Mouse (Mus musculus) hindbrain, embryonic 14.5 days (tissue): ENCODE results near the gene Shprh. TPM values are rescaled to one million over a fixed set of nuclear protein-coding genes. Genes with fewer than 3 reads are reported as not detected.
"Not testable (repeated sequence)": the region's sequence is repeated elsewhere in the genome, so short reads cannot be mapped to it uniquely, and the experiment has no call there.

Experiments
- ATAC-seq: fragments of 200-750 bp; cut with Nextera tagmentation; 2 replicates; pipeline ENCODE4 v1.8.0; 2017; ENCODE audit warnings: moderate number of reproducible peaks, mild to moderate bottlenecking, moderate TSS enrichment, moderate library complexity; ENCODE audit not compliant: low FRiP score
- DNase-seq: peaks from one replicate; pipeline ENCODE4 v3.0.0-alpha.2; 2015; ENCODE audit warnings: low spot score
- H3K27ac ChIP-seq: fragments of 300-500 bp; sonication (generic); 2 replicates; pipeline ENCODE4 v1.5.1; 2014; ENCODE audit warnings: mild to moderate bottlenecking, moderate library complexity
- H3K27me3 ChIP-seq: fragments of 300-500 bp; sonication (generic); 2 replicates; pipeline ENCODE4 v1.6.1; 2014; ENCODE audit warnings: mild to moderate bottlenecking, low read length, mixed read lengths; ENCODE audit not compliant: control insufficient read depth, insufficient read depth
- H3K36me3 ChIP-seq: fragments of 300-500 bp; sonication (generic); replicated peaks from 2 replicates; pipeline ENCODE4 v1.6.1; 2014; ENCODE audit not compliant: control insufficient read depth, insufficient read depth
- H3K4me1 ChIP-seq: fragments of 300-500 bp; sonication (generic); replicated peaks from 2 replicates; pipeline ENCODE4 v1.6.1; 2014; ENCODE audit warnings: antibody characterized with exemption, low read length, mixed read lengths; ENCODE audit not compliant: control insufficient read depth, insufficient read depth
- H3K4me2 ChIP-seq: fragments of 300-500 bp; sonication (generic); replicated peaks from 2 replicates; pipeline ENCODE4 v1.6.1; 2014; ENCODE audit warnings: mild to moderate bottlenecking, moderate library complexity
- H3K4me3 ChIP-seq: fragments of 300-500 bp; sonication (generic); replicated peaks from 2 replicates; pipeline ENCODE4 v1.5.1; 2014; ENCODE audit warnings: mild to moderate bottlenecking, low read length
- H3K9ac ChIP-seq: fragments of 300-500 bp; sonication (generic); 2 replicates; pipeline ENCODE4 v1.6.1; 2014
- H3K9me3 ChIP-seq: fragments of 300-500 bp; sonication (generic); 2 replicates; pipeline ENCODE4 v1.6.1; 2016; ENCODE audit warnings: low read length; ENCODE audit not compliant: control insufficient read depth
- WGBS: fragments of 180-500 bp; shearing (Covaris S2); extraction: QIAGEN DNeasy Blood & Tissue Kit; methylation state at CpG from one replicate; pipeline ENCODE4 v1.1.7; 2014; 5-methylcytosine and 5-hydroxymethylcytosine counted together
- polyA plus RNA-seq: library from polyadenylated mRNA; unstranded; fragments of >200 nt; fragmentation: Nextera tagmentation; extraction: Ambion mirVana; gene quantifications from 2 replicates; pipeline ENCODE4 v1.2.1, GENCODE M21; 2014

Shprh gene
- polyA plus RNA-seq, 1 experiment from 2014 or later: 26.8 TPM

DNA sequence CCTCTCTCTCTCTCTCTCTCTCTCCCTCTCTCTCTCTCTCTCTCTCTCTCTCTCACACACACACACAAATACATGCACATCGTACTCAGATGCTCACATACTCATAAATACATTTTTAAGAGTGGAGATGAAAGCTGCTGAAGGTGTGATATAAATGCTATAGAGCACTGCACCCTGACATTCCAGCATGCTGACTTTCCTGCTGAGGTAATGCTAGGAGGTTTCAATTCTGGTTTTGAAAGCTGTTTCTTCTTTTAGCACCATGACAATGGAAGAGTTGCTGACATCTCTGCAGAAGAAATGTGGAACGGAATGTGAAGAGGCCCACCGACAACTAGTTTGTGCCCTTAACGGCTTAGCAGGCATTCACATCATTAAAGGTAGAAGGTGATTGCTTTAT, 22.4 kb downstream of the Shprh start:
- Histone ChIP-seq H3K4me3 (no peak overlapping the region), H3K27me3 (no peaks in the 10 kb centered on the region), H3K27ac (no peak overlapping the region), H3K4me2 (no peak overlapping the region), H3K36me3 (peaks cover 87% of the 10 kb centered on the region), H3K4me1 (no peaks in the 10 kb centered on the region), H3K9me3 (no peaks in the 10 kb centered on the region), H3K9ac (no peak overlapping the region)
- WGBS: 94% methylated on average over 4 of the region's 4 CpGs
- ATAC-seq: no peak
- no peak for DNase-seq

DNA sequence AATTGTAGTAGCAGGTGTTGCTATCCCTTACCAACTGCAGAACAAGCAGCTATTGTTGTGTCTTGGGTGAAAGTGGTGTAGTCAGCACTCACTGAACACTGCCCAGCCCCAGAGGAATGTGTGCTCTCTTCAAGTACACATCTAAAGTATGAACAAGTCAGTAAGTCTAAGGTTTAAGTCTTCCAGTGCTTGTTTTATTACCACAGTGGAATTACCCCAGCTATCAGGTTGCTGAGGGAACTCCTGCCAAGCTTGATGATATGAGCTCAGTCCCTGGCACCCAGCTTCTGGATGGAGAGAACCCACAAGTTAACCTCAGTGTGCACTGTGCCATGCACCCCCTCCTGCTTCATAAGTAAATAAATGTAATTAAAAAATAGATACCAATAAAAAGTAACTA, 23.3 kb downstream of the Shprh start:
- Histone ChIP-seq H3K9me3 (no peaks in the 10 kb centered on the region), H3K36me3 (peaks cover 85% of the 10 kb centered on the region)
- ATAC-seq: no peak

DNA sequence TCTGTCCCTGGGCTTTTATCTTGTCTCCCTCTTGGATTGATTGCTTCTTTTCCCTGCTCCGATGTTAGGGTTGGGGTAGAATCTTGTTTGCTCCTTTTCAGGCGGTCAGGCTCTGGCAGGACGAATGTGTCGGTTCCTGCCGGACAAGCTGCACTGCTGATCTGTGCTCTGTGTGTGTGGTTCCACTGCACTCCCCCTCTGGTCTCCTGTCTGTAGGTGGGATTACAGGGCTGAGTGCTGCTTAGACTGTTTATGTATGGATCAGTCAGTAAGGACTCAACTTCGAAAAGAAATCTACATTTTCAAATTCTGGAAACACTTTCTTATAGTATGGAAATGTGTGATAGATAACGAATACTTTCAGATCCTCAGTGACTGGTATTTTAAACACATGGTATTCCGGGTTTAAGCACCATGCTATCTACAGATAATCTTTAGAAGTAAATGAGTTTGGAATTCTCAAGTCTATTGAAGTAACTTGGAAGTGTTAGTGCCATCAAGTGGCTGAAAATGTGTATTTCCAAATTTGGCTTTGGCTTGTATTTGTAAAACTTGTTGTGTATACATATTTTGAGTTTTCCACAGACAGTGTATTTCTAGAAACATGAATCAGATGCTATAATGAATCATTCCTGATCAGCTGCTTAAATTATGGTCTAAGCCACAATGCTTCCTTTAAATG, 26.7 kb downstream of the Shprh start:
- Histone ChIP-seq H3K4me3 (no peak overlapping the region), H3K9me3 (no peaks in the 10 kb centered on the region), H3K9ac (no peak overlapping the region), H3K4me1 (no peaks in the 10 kb centered on the region), H3K4me2 (no peak overlapping the region), H3K27me3 (no peaks in the 10 kb centered on the region), H3K27ac (no peak overlapping the region), H3K36me3 (peaks cover 80% of the 10 kb centered on the region)
- DNase-seq (peak; percentile 79), ATAC-seq (no peak)
- WGBS: 90% methylated on average over 8 of the region's 8 CpGs

More for the DNA sequence above, 23.3 kb downstream of the Shprh start:
- no peak for DNase-seq
- Histone ChIP-seq H3K4me1 (no peaks in the 10 kb centered on the region), H3K27ac (no peak overlapping the region), H3K4me3 (no peak overlapping the region), H3K27me3 (no peaks in the 10 kb centered on the region), H3K9ac (no peak overlapping the region), H3K4me2 (no peak overlapping the region)

DNA sequence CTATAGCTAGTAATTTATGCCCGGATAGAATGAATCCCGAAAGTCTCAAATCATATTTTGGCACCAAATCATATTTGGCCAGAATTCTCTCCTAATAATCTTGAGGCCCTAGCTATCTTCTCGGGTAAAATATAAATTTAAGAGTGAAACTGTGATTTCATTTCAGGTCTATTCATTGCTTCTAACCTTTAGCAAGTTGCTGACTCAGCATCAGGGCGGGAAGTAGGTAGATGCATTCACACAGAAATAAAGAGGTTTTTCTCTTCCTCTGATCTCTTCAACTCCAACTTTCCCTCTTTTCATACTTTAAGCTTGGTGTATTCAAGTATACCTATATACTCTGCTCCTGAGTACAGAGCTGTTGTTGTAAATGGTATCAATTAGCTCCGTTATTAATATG, 30.9 kb downstream of the Shprh start:
- peaks cover 76% of the 10 kb centered on the region for H3K36me3 ChIP-seq
- no peak for ATAC-seq
- whole genome bisulfite sequencing: 92% methylated on average over 5 of the region's 5 CpGs

DNA sequence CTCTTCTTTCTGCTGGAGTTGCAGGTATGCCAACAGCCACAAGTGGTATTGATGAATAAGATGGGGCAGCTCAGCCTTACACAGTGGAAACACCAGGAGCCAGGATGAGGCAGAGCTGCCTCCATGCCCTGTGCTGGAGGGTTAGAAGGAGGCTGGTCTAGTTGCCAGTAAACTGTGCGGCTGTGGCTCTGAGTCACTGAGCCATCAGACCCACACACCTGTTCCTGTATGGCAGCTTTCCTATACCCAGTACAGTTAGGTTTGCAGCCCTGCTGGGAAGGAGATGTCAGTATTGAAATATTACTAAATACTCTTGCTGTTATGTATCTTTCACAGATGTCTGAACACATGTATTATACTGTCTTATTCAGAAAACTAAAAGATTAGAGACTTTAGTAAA, 48.1 kb downstream of the Shprh start:
- DNase-seq: no peak
- 96% methylated on average over 1 of the region's 1 CpGs for WGBS
- no peak overlapping the region for H3K9ac ChIP-seq

More for the DNA sequence above, 30.9 kb downstream of the Shprh start:
- no peak overlapping the region for H3K4me3 ChIP-seq
- no peak for DNase-seq
- H3K27me3 ChIP-seq: no peaks in the 10 kb centered on the region
- H3K4me2 ChIP-seq: no peak overlapping the region
- no peaks in the 10 kb centered on the region for H3K4me1 ChIP-seq
- no peak overlapping the region for H3K9ac ChIP-seq
- H3K9me3 ChIP-seq: no peaks in the 10 kb centered on the region
- H3K27ac ChIP-seq: no peak overlapping the region

DNA sequence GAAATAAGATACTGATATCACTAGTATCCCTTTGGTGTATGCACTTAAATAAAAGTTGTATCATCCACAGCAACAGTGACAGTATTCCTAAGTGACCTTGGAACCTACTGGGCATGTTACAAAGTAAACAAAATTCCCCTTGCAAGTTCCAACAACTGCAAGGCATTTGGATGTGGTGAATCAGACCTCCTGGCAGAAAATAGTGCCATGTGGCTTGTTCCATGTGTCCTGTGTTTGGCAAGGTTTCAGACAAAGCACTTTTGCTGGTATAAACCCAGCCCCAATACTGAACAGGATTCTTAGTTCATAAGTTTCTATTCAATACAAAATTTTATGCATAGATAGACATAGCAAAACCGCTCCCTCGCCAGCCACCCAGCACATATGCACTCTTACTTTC, 49.1 kb downstream of the Shprh start:
- Histone ChIP-seq H3K4me2 (no peak overlapping the region), H3K9ac (no peak overlapping the region), H3K4me1 (no peaks in the 10 kb centered on the region), H3K9me3 (no peaks in the 10 kb centered on the region), H3K4me3 (no peak overlapping the region), H3K27ac (no peak overlapping the region), H3K27me3 (no peaks in the 10 kb centered on the region), H3K36me3 (peaks cover 76% of the 10 kb centered on the region)
- ATAC-seq: no peak
- DNase-seq: no peak
- 93% methylated on average over 2 of the region's 2 CpGs for WGBS

More for the DNA sequence above, 48.1 kb downstream of the Shprh start:
- no peaks in the 10 kb centered on the region for H3K27me3 ChIP-seq
- H3K4me3 ChIP-seq: no peak overlapping the region
- H3K9me3 ChIP-seq: no peaks in the 10 kb centered on the region
- H3K36me3 ChIP-seq: peaks cover 74% of the 10 kb centered on the region
- no peak overlapping the region for H3K4me2 ChIP-seq
- H3K27ac ChIP-seq: no peak overlapping the region
- H3K4me1 ChIP-seq: no peaks in the 10 kb centered on the region
- ATAC-seq: no peak

DNA sequence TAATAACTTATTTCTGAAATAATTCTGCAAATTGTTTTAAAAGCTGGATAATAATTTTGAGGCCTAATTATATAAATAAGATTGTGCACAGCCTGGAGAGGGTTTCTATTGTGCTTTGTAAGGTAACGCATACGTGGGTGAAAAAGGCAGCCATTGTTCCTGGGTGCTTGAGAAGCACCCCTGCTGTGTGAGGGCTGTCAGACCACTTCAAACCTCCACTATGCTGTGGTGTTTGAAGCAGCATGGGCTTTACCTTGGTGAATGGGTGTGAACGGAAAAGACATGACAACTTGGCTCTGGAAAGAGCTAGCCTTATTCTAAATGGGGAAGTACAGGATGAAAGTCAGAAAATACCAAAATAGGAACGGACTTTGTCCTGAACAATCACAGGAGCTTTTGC, 50.8 kb downstream of the Shprh start:
- Histone ChIP-seq H3K4me3 (no peak overlapping the region), H3K27me3 (no peaks in the 10 kb centered on the region), H3K36me3 (peaks cover 70% of the 10 kb centered on the region), H3K4me1 (no peaks in the 10 kb centered on the region), H3K4me2 (no peak overlapping the region), H3K9ac (no peak overlapping the region), H3K9me3 (no peaks in the 10 kb centered on the region), H3K27ac (no peak overlapping the region)
- DNase-seq (no peak), ATAC-seq (no peak)
- 53% methylated on average over 4 of the region's 4 CpGs for WGBS

DNA sequence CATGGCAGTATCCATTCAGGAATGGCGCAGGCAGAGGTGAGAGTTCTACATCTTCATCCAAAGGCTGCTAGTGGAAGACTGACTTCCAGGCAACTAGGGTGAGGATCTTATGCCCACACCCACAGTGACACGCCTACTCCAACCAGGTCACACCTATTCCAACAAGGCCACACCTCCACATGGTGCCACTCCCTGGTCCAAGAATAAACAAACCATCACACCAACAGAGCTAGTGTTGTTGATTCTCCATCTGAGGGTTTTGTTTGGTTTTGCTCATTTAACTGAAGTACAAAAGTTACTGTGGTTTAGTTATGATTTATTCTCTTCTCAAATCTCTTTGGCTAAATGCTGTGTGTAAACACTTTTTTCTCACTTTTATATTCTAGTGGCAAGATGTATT, 56.7 kb downstream of the Shprh start:
- not testable (repeated sequence) for H3K4me2 ChIP-seq, DNase-seq, H3K9me3 ChIP-seq, ATAC-seq, H3K27me3 ChIP-seq, H3K4me1 ChIP-seq, H3K9ac ChIP-seq, H3K4me3 ChIP-seq, H3K27ac ChIP-seq
- peaks cover 70% of the 10 kb centered on the region for H3K36me3 ChIP-seq
- WGBS: 90% methylated on average over 2 of the region's 2 CpGs

DNA sequence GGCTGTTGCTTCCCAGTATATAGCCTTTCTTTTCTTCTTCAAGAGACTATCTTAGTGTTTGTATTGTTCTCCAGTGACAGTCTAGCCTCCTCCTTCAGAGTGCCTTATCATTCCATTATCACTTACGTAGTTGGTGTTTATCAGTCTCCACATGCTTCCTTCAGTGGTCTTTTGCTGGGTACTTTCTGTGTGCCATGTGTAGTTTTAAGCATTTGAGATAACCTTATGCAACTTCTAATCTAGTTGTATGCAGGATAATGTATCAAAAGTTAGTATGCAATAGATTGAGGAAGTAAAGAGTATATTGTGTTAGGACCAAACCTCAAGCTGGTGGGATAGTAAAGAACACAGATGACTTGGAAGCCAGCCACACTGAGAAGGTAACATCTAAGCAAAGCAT, 59.4 kb downstream of the Shprh start:
- no peaks in the 10 kb centered on the region for H3K4me1 ChIP-seq
- WGBS: 95% methylated on average over 1 of the region's 1 CpGs
- ATAC-seq (no peak), DNase-seq (no peak)
- peaks cover 78% of the 10 kb centered on the region for H3K36me3 ChIP-seq
- no peaks in the 10 kb centered on the region for H3K27me3 ChIP-seq
- H3K4me2 ChIP-seq: no peak overlapping the region
- no peak overlapping the region for H3K4me3 ChIP-seq
- no peak overlapping the region for H3K27ac ChIP-seq
- no peaks in the 10 kb centered on the region for H3K9me3 ChIP-seq
- H3K9ac ChIP-seq: no peak overlapping the region

DNA sequence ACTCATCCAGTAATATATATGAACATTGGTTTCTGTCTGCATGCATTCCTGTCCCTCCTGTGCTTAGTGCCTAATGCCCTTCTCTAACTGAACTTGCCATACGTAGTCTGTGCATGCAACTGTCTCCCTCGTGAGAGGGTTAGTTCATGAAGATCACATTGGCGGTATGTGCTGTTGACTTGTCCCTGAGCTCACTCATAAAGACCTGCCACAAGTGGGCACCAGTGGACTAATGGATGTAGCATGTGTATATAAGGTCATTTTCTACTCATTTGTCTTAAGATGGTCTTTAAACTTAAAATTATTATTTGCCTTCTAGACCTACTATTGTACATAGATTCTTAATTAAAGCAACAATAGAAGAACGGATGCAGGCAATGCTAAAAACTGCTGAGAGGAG, 62.8 kb downstream of the Shprh start:
- DNase-seq (no peak), ATAC-seq (no peak)
- Histone ChIP-seq H3K4me2 (no peak overlapping the region), H3K9ac (no peak overlapping the region), H3K4me1 (no peaks in the 10 kb centered on the region), H3K27ac (no peak overlapping the region), H3K27me3 (no peaks in the 10 kb centered on the region), H3K36me3 (peaks cover 79% of the 10 kb centered on the region), H3K9me3 (no peaks in the 10 kb centered on the region), H3K4me3 (no peak overlapping the region)
- WGBS: 89% methylated on average over 4 of the region's 4 CpGs
